Mouse (Mus musculus) G1E (cell line): ENCODE data around the gene Phf10.

Experiments used
- CTCF ChIP-seq: IDR thresholded peaks from 2 replicates; pipeline ENCODE4 v1.5.1; 2012; ENCODE audit warnings: low read depth, low read length, inconsistent platforms, mixed read lengths
- GATA2 ChIP-seq: IDR thresholded peaks from 2 replicates; pipeline ENCODE4 v1.6.1; 2012; ENCODE audit warnings: low read depth, low read length, inconsistent platforms, borderline replicate concordance

DNA sequence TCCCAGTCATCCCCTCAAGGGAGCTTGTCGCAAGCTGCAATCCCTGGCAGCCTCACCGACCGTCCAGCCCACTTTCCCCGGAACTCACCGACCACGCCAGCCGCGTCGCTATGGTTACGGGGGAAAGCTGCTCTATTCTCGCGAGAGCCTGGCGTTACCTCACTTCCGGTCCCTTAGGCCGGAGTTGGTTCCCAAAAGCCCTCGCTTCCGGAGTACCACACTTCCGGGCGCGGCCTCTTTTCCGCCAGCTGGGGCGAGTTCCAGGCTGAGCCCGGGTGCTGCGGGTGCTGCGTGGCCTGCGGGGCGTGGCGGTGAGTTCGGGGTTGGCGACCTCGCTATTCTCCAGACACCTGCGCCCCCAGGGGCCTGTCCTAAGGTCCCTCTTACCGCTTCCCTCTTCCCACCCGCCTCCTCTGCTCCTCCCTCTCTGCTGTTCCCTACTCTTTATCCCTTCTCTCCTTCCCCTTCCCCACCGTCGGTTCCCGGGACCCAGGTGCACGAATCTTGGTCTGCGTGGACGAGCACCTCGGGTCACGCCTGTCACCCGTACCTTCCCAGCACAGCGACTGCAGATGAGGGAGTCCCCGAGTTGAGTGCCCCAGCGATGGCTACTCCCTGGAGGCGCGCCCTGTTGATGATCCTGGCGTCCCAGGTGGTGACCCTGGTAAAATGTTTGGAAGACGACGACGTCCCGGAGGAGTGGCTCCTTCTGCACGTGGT, 17.9 kb downstream of the Phf10 start, which contains the start of the genes Wdr27 and 1600012H06Rik:
- TF ChIP-seq GATA2 (no peak), CTCF (no peak)
